Mouse (Mus musculus): ENCODE data around the gene Hs3st6. TPM values are rescaled to one million over a fixed set of nuclear protein-coding genes. Genes with fewer than 3 reads are reported as not detected.

Gene Hs3st6
- not detected for polyA plus RNA-seq (2014; fragmentation: Illumina TruSeq; extraction: RNeasy Lipid Tissue Mini Kit (QIAGEN cat#74804); ENCODE audit: low replicate concordance)

GRCm38 (mm10) chr17:24752415-24753394, at the start of gene Hs3st6:
Hs3st6 (plus strand) TSS chr17:24752988.

GRCm38 (mm10) chr17:24706982-24707800, 45.6 kb upstream of the Hs3st6 start, which contains the start of gene Tbl3:
Tbl3 (minus strand) TSS chr17:24707660.

GRCm38 (mm10) chr17:24717943-24718342, 34.8 kb upstream of the Hs3st6 start, which contains the start of the genes Rnf151 and Rps2:
Rnf151 (minus strand) TSS chr17:24718063.
Rps2 (plus strand) TSS chr17:24718116.

GRCm38 (mm10) chr17:24724184-24724583, 28.6 kb upstream of the Hs3st6 start, which contains the start of gene Ndufb10:
Ndufb10 (minus strand) TSS chr17:24724478.

GRCm38 (mm10) chr17:24727618-24728017, 25.2 kb upstream of the Hs3st6 start, which contains the start of gene Rpl3l:
Rpl3l (plus strand) TSS chr17:24727820.

GRCm38 (mm10) chr17:24736330-24737051, 16.3 kb upstream of the Hs3st6 start, which contains the start of gene Msrb1:
Msrb1 (plus strand) TSS chr17:24736642.

GRCm38 (mm10) chr17:24803952-24804951, 51.5 kb downstream of the Hs3st6 start, which contains the start of gene Meiob:
Meiob (plus strand) TSS chr17:24804289.

Other genes with a start within 250 kb of the Hs3st6 start
- gene Traf7, start 225.1 kb upstream of the Hs3st6 start, polyA plus RNA-seq (2014; fragmentation: Illumina TruSeq; extraction: RNeasy Lipid Tissue Mini Kit (QIAGEN cat#74804); ENCODE audit: low replicate concordance) = 3.7 TPM
- not detected for gene Rab26, start 218.8 kb upstream of the Hs3st6 start, polyA plus RNA-seq (2014; fragmentation: Illumina TruSeq; extraction: RNeasy Lipid Tissue Mini Kit (QIAGEN cat#74804); ENCODE audit: low replicate concordance)
- 0.93 TPM for gene Pkd1, start 203.2 kb upstream of the Hs3st6 start, polyA plus RNA-seq (2014; fragmentation: Illumina TruSeq; extraction: RNeasy Lipid Tissue Mini Kit (QIAGEN cat#74804); ENCODE audit: low replicate concordance)
- 3.3 TPM for gene Tsc2, start 120.4 kb upstream of the Hs3st6 start, polyA plus RNA-seq (2014; fragmentation: Illumina TruSeq; extraction: RNeasy Lipid Tissue Mini Kit (QIAGEN cat#74804); ENCODE audit: low replicate concordance)
- gene Nthl1, start 120.3 kb upstream of the Hs3st6 start, polyA plus RNA-seq (2014; fragmentation: Illumina TruSeq; extraction: RNeasy Lipid Tissue Mini Kit (QIAGEN cat#74804); ENCODE audit: low replicate concordance) = not detected
- gene Slc9a3r2, start 102.7 kb upstream of the Hs3st6 start, polyA plus RNA-seq (2014; fragmentation: Illumina TruSeq; extraction: RNeasy Lipid Tissue Mini Kit (QIAGEN cat#74804); ENCODE audit: low replicate concordance) = 3.3 TPM
- gene Npw, start 94.5 kb upstream of the Hs3st6 start, polyA plus RNA-seq (2014; fragmentation: Illumina TruSeq; extraction: RNeasy Lipid Tissue Mini Kit (QIAGEN cat#74804); ENCODE audit: low replicate concordance) = not detected
- gene Zfp598, start 83.3 kb upstream of the Hs3st6 start, polyA plus RNA-seq (2014; fragmentation: Illumina TruSeq; extraction: RNeasy Lipid Tissue Mini Kit (QIAGEN cat#74804); ENCODE audit: low replicate concordance) = 1.8 TPM
- gene Syngr3, start 63.0 kb upstream of the Hs3st6 start, polyA plus RNA-seq (2014; fragmentation: Illumina TruSeq; extraction: RNeasy Lipid Tissue Mini Kit (QIAGEN cat#74804); ENCODE audit: low replicate concordance) = 0.37 TPM
- gene Gfer, start 56.8 kb upstream of the Hs3st6 start, polyA plus RNA-seq (2014; fragmentation: Illumina TruSeq; extraction: RNeasy Lipid Tissue Mini Kit (QIAGEN cat#74804); ENCODE audit: low replicate concordance) = 6.1 TPM
- gene Noxo1, start 56.8 kb upstream of the Hs3st6 start, polyA plus RNA-seq (2014; fragmentation: Illumina TruSeq; extraction: RNeasy Lipid Tissue Mini Kit (QIAGEN cat#74804); ENCODE audit: low replicate concordance) = 3.7 TPM
- gene Tbl3, start 45.3 kb upstream of the Hs3st6 start, polyA plus RNA-seq (2014; fragmentation: Illumina TruSeq; extraction: RNeasy Lipid Tissue Mini Kit (QIAGEN cat#74804); ENCODE audit: low replicate concordance) = not detected
- not detected for gene Rnf151, start 34.9 kb upstream of the Hs3st6 start, polyA plus RNA-seq (2014; fragmentation: Illumina TruSeq; extraction: RNeasy Lipid Tissue Mini Kit (QIAGEN cat#74804); ENCODE audit: low replicate concordance)
- 275 TPM for gene Rps2, start 34.9 kb upstream of the Hs3st6 start, polyA plus RNA-seq (2014; fragmentation: Illumina TruSeq; extraction: RNeasy Lipid Tissue Mini Kit (QIAGEN cat#74804); ENCODE audit: low replicate concordance)
- 66.2 TPM for gene Ndufb10, start 28.5 kb upstream of the Hs3st6 start, polyA plus RNA-seq (2014; fragmentation: Illumina TruSeq; extraction: RNeasy Lipid Tissue Mini Kit (QIAGEN cat#74804); ENCODE audit: low replicate concordance)
- not detected for gene Rpl3l, start 25.2 kb upstream of the Hs3st6 start, polyA plus RNA-seq (2014; fragmentation: Illumina TruSeq; extraction: RNeasy Lipid Tissue Mini Kit (QIAGEN cat#74804); ENCODE audit: low replicate concordance)
- gene Msrb1, start 16.3 kb upstream of the Hs3st6 start, polyA plus RNA-seq (2014; fragmentation: Illumina TruSeq; extraction: RNeasy Lipid Tissue Mini Kit (QIAGEN cat#74804); ENCODE audit: low replicate concordance) = 2.0 TPM
- 1.4 TPM for gene Meiob, start 51.3 kb downstream of the Hs3st6 start, polyA plus RNA-seq (2014; fragmentation: Illumina TruSeq; extraction: RNeasy Lipid Tissue Mini Kit (QIAGEN cat#74804); ENCODE audit: low replicate concordance)
- 13.4 TPM for gene Hagh, start 87.2 kb downstream of the Hs3st6 start, polyA plus RNA-seq (2014; fragmentation: Illumina TruSeq; extraction: RNeasy Lipid Tissue Mini Kit (QIAGEN cat#74804); ENCODE audit: low replicate concordance)
- 510 TPM for gene Fahd1, start 97.4 kb downstream of the Hs3st6 start, polyA plus RNA-seq (2014; fragmentation: Illumina TruSeq; extraction: RNeasy Lipid Tissue Mini Kit (QIAGEN cat#74804); ENCODE audit: low replicate concordance)
- gene Igfals, start 113.0 kb downstream of the Hs3st6 start, polyA plus RNA-seq (2014; fragmentation: Illumina TruSeq; extraction: RNeasy Lipid Tissue Mini Kit (QIAGEN cat#74804); ENCODE audit: low replicate concordance) = not detected
- 1.6 TPM for gene Nubp2, start 133.4 kb downstream of the Hs3st6 start, polyA plus RNA-seq (2014; fragmentation: Illumina TruSeq; extraction: RNeasy Lipid Tissue Mini Kit (QIAGEN cat#74804); ENCODE audit: low replicate concordance)
- gene Spsb3, start 133.7 kb downstream of the Hs3st6 start, polyA plus RNA-seq (2014; fragmentation: Illumina TruSeq; extraction: RNeasy Lipid Tissue Mini Kit (QIAGEN cat#74804); ENCODE audit: low replicate concordance) = not detected
- 1.1 TPM for gene Eme2, start 142.1 kb downstream of the Hs3st6 start, polyA plus RNA-seq (2014; fragmentation: Illumina TruSeq; extraction: RNeasy Lipid Tissue Mini Kit (QIAGEN cat#74804); ENCODE audit: low replicate concordance)
- not detected for gene Mrps34, start 142.1 kb downstream of the Hs3st6 start, polyA plus RNA-seq (2014; fragmentation: Illumina TruSeq; extraction: RNeasy Lipid Tissue Mini Kit (QIAGEN cat#74804); ENCODE audit: low replicate concordance)
- gene Nme3, start 143.5 kb downstream of the Hs3st6 start, polyA plus RNA-seq (2014; fragmentation: Illumina TruSeq; extraction: RNeasy Lipid Tissue Mini Kit (QIAGEN cat#74804); ENCODE audit: low replicate concordance) = 0.71 TPM
- gene Mapk8ip3, start 184.0 kb downstream of the Hs3st6 start, polyA plus RNA-seq (2014; fragmentation: Illumina TruSeq; extraction: RNeasy Lipid Tissue Mini Kit (QIAGEN cat#74804); ENCODE audit: low replicate concordance) = 3.5 TPM
- gene Jpt2, start 207.7 kb downstream of the Hs3st6 start, polyA plus RNA-seq (2014; fragmentation: Illumina TruSeq; extraction: RNeasy Lipid Tissue Mini Kit (QIAGEN cat#74804); ENCODE audit: low replicate concordance) = 65.7 TPM

Measured in small intestine, adult 10 weeks (tissue).